Comparison of ENCODE assay signal across 18 mouse cellular contexts in the genomic region with DNA sequence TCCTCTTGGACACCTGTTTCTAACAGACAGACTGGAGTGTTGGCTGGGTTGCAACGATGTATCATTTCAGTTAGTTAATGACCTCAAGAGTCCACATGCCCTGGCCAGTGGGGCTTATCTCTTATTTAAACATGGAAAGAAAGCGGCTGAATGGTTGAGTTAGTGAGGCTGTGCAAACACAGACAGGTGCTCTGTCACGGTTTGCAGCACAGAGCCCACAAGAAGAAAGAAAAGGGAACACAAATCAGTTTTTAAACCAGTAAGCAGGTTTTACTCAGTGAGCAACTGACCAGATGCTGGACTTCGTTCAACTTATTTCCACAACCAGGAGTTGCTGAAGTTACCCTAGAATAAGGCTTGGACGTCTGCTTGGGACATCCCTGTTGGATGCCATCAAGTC.
DNase-seq lines count a peak whose midpoint lies in the region; ATAC-seq and TF ChIP-seq lines count a peak whose summit lies in the region.
"Had no signal": no experiment of that assay in that cellular context is flagged by ENCODE, and none has a peak within 500 bp of the region (broad histone marks: within the 10 kb centered on the region; RNA-seq: fewer than 3 reads in every experiment).

No protein-coding gene starts in this region.

- H3K27ac ChIP-seq in spleen, adult 2 months (ENCODE audit: insufficient read depth, low read length) = peak overlapping the region; percentile 94
- no peak overlapping the region for H3K27ac ChIP-seq in liver, embryonic 15.5 days (replicated peaks)
- H3K27ac ChIP-seq in stomach, embryonic 16.5 days (ENCODE audit: low read length) = no peak overlapping the region
- H3K27ac ChIP-seq: heart, embryonic 13.5 days had no signal

- H3K4me2 ChIP-seq in liver, embryonic 15.5 days = no peak overlapping the region
- no peak overlapping the region for H3K4me2 ChIP-seq in stomach, embryonic 16.5 days (ENCODE audit: low read depth, low read length)
- H3K4me2 ChIP-seq: heart, embryonic 13.5 days; midbrain, embryonic 11.5 days had no signal

- TF ChIP-seq CTCF in spleen, adult 2 months (IDR thresholded peaks at IDR 0.05; ENCODE audit: extremely low read depth, insufficient read depth, insufficient read length, insufficient replicate concordance) = no peak

- H3K9ac ChIP-seq in liver, embryonic 15.5 days = no peak overlapping the region
- H3K9ac ChIP-seq in stomach, embryonic 16.5 days (ENCODE audit: low read length) = no peak overlapping the region
- H3K9ac ChIP-seq: heart, embryonic 13.5 days had no signal

- H3K36me3 ChIP-seq in spleen, adult 2 months (ENCODE audit: control insufficient read depth, insufficient read depth, low read length) = no peaks in the 10 kb centered on the region
- H3K36me3 ChIP-seq in liver, embryonic 15.5 days (replicated peaks) = no peaks in the 10 kb centered on the region
- no peaks in the 10 kb centered on the region for H3K36me3 ChIP-seq in stomach, embryonic 16.5 days (ENCODE audit: control insufficient read depth, insufficient read depth, low read length)
- H3K36me3 ChIP-seq: heart, embryonic 13.5 days had no signal

- TF ChIP-seq POLR2A in spleen, adult 2 months (IDR thresholded peaks at IDR 0.05; ENCODE audit: low read depth, low read length) = no peak

- DNase-seq in heart, adult 11 months = peak; percentile 66
- no peak for DNase-seq in heart, postnatal 25 days (ENCODE audit: low spot score)
- peak in 1 of 2 experiments; percentile 54 for DNase-seq in spleen, adult 2 months (ENCODE audit: low read depth in 1 of 2, low spot score in 2 of 2)
- DNase-seq in spleen, adult 12 weeks (ENCODE audit: low spot score) = no peak
- no peak for DNase-seq in gastrocnemius, adult 8-10 months (ENCODE audit: low spot score in 2 of 2)
- DNase-seq in thymus, postnatal 14 days = no peak
- DNase-seq: cerebellum, adult 11 months; cerebellum, postnatal 36 days; gastrocnemius, postnatal 36 days; kidney, postnatal 10 days; layer of hippocampus, postnatal 36 days; left cerebral cortex, postnatal 4 days; retina, postnatal 1 day; thymus, postnatal 4 days had no signal

- no peaks in the 10 kb centered on the region for H3K9me3 ChIP-seq in liver, embryonic 15.5 days (replicated peaks)
- H3K9me3 ChIP-seq in stomach, embryonic 16.5 days (replicated peaks; ENCODE audit: control insufficient read depth, low read length) = no peaks in the 10 kb centered on the region
- H3K9me3 ChIP-seq: heart, embryonic 13.5 days had no signal

- peaks cover 21% of the 10 kb centered on the region; the same call in 1 of the 2 replicates for H3K4me1 ChIP-seq in spleen, adult 2 months (ENCODE audit: control insufficient read depth, insufficient read depth, insufficient read length)
- peaks cover 11% of the 10 kb centered on the region; the same call in 1 of the 2 replicates for H3K4me1 ChIP-seq in liver, embryonic 15.5 days (replicated peaks)
- H3K4me1 ChIP-seq in stomach, embryonic 16.5 days (ENCODE audit: control insufficient read depth, insufficient read depth, low read length) = no peaks in the 10 kb centered on the region

- ATAC-seq in liver, embryonic 15.5 days (ENCODE audit: insufficient read depth) = peak; percentile 28; the same call in 1 of the 2 replicates
- ATAC-seq in stomach, embryonic 16.5 days (ENCODE audit: insufficient read depth, low FRiP score) = peak; percentile 60; the same call in 1 of the 2 replicates

- no peaks in the 10 kb centered on the region for H3K27me3 ChIP-seq in spleen, adult 2 months (ENCODE audit: control insufficient read depth, insufficient read depth, low read length)
- no peaks in the 10 kb centered on the region for H3K27me3 ChIP-seq in liver, embryonic 15.5 days
- H3K27me3 ChIP-seq in stomach, embryonic 16.5 days (ENCODE audit: control insufficient read depth, insufficient read depth, low read length) = no peaks in the 10 kb centered on the region
- H3K27me3 ChIP-seq: heart, embryonic 13.5 days had no signal

- H3K4me3 ChIP-seq in spleen, adult 2 months (ENCODE audit: extremely low read depth, insufficient read depth, insufficient read length) = no peak overlapping the region
- H3K4me3 ChIP-seq in liver, embryonic 15.5 days (replicated peaks) = no peak overlapping the region
- no peak overlapping the region for H3K4me3 ChIP-seq in stomach, embryonic 16.5 days (replicated peaks; ENCODE audit: low read length)
- H3K4me3 ChIP-seq: heart, embryonic 13.5 days had no signal

- WGBS in spleen, adult 2 months = 31% methylated on average over 5 of the region's 5 CpGs
- 43% methylated on average over 5 of the region's 5 CpGs for WGBS in liver, embryonic 15.5 days (ENCODE audit: insufficient replicate concordance)
- 36% methylated on average over 5 of the region's 5 CpGs for WGBS in stomach, embryonic 16.5 days

- intact Hi-C loops in heart, postnatal 25 days (cut with DNase I) = no loop called here
